Mouse (Mus musculus) left cerebral cortex, adult 11 months (tissue): Measurements from ENCODE around the gene Exoc6b.
"Not testable (repeated sequence)": the region's sequence is repeated elsewhere in the genome, so short reads cannot be mapped to it uniquely, and the experiment has no call there.

Experiments
- DNase-seq: peaks from one replicate; pipeline ENCODE4 v3.0.0; 2022; ENCODE audit warnings: low spot score

Exoc6b gene

GRCm38 (mm10) chr6:84631588-84631987 is 437.7 kb downstream of the Exoc6b start:
- no peak for DNase-seq

GRCm38 (mm10) chr6:84630276-84630675 is 439.0 kb downstream of the Exoc6b start:
- no peak for DNase-seq

DNA sequence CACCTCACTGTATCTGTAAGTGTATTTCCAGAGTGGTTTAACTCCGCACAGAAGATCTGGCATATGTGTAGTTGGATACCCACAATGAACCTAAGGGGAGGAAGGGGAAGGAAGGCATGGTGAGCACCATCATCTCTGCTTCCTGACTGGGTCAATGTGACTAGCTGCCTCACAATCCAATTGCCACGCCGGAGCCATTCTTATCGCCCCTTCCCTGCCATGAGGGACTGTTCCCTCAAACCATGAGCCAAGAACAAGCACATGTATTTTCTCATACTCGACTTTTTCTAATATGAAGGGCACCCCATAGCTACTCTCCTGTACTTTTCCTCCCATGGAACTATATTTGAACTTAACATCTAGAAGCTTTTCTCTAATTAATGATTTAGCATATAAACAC is 440.5 kb downstream of the Exoc6b start:
- no peak for DNase-seq

- DNase-seq, result no peak
Measured at GRCm38 (mm10) chr6:84626398-84626797, 442.9 kb downstream of the Exoc6b start.

DNA sequence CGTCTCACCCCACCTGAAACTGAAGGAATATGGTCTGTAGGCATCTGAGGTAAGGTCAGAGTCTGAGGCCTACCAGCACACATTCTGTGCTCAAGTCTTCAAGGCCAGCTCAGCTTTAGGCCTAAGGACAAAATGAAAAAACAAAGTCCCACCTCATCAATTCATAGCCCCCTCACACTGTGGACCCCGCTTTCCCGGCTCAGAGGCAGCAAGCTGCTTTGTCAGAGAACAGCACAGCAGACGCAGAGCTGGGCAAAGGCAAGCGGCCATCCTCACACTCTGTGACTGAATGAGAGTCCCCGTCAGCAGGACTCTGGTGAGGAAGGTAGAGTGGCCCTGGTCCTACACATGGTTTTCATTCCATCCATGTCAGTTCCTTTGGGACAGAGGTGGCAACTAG is 450.1 kb downstream of the Exoc6b start:
- DNase-seq, result no peak

- DNase-seq, result no peak
Measured at GRCm38 (mm10) chr6:84617051-84617450, 452.3 kb downstream of the Exoc6b start.

DNA sequence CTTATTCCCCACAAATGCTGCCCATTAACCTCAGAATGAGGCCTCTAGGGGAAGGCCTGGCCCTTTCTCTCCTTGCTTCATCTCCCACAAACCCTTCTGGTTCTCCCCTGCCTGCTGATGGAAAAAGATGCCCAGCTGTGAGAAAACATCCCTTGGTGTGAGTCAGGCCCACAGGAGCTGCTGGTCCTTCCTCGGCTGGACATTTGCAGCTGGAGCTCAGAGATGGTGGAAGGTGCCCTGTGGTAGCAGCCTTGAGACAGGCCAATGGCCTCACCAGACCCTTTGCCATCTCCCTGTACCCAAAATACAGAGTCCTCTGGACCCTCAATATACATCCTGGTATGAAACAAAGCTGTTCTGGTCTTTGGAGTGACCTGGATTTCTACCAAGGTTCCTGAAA is 452.7 kb downstream of the Exoc6b start:
- no peak for DNase-seq

DNA sequence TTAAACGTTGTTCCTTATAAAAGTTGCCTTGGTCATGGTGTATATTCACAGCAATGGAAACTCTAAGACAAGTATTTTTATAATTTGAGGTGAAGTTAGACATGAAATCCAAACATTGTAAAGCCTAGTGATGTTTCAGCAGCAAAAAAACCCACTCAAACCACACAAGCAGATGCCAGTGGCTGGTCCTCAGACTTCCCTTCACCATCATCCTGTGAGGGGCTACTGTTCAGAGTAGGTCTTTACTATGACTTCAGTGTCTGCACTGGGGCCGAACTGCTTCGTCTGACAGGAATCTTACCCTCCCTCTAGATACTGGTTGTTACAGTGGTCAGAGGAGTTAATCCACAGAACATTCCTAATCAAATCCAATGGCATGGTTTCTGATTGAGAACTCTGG is 455.8 kb downstream of the Exoc6b start:
- no peak for DNase-seq

DNA sequence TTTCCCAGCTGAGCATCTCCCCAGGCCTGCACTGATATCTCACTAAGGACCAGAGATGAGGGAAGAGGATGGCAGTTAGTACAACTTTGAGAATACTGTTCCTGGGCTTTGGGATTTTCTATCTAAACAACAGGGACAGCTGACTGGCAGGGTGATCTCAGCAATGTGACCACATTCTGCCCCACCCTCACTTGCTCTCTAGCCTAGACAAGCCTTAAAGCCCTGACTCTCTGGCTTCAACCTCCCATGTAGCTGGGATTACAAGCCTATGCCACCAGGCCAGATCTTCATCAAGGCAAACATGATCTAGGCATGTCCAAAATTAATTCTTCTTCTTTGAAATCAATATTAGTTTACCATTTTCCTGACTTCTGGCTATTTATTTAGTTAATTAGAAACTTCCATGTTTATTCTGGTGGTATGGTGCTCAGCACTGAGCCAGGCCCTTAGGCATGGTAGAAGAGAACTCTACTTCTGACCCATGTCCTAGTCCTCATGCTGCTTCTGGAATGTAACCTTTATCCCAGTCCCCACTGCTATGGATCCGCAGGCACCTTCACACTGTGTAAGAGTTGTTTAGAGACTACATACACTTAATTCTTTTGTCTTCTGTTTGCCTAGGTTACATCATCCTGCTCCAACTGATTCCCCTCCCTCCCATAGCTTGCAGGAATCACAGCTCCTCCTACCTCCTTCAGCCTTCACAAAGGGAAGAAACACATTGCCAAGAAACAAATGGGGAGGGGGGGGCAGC is 468.0 kb downstream of the Exoc6b start:
- DNase-seq, result no peak

DNA sequence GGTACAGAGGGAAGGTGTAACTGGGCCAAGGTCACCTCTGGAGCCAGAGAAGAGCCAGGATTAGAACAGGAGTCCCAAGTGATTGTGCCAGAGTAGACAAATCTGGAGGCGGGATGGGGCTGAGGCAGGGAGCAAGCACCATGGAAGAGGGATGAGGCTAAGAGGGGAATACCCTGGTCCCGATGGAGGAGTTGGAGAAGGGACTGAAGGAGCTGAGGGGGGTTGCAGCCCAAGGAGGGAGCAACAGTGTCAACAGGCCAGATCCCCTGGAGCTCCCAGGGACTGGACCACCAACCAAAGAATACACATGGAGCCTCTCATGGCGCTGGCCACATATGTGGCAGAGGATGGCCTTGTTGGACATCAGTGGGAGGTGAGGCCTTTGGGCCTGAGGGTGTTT is 470.0 kb downstream of the Exoc6b start:
- DNase-seq, result not testable (repeated sequence)

GRCm38 (mm10) chr6:84598725-84599124 is 470.6 kb downstream of the Exoc6b start:
- no peak for DNase-seq

DNA sequence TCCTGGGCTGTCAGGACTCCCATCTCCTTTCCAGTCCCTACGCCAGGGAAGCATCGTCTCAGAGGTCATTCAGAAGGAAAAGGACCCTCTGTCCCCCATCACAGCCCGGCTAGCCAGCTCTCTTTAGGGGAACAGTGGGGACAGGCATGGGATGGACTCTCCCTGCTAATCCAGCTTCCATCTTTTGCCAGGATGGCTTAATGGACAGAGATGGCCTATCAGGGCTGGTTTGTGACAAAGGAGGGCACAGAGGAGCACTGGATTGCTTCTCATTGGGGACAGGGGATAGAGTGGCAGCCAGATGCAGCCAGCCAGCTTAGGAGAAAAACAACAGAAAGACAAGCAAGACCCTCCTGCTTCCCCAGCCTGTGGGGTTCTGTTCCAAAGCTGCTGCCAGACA is 474.7 kb downstream of the Exoc6b start:
- DNase-seq, result no peak

DNA sequence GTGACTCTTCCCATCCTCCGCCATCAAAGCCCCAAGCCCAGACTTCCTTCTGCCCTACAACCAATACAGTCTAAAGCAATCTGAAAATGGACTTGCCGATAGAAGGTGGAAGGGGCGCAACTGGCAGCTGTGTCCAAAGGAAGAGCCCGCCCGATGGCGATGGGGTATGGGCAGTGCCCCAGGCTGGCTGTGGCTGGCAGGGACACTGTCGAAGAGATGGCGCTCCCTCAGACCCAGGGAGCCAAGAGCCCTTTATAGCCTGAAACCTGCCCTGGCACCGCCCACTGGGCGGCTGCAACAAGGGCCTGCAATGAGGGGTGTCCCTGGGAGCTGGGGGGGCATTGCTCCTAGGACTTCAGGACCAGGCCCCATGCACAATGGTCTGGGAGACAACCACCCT is 475.6 kb downstream of the Exoc6b start, which contains the start of gene Cyp26b1:
Gene Cyp26b1 (minus strand): TSS at position 216 of the 400 bp plus-strand sequence.
- DNase-seq, result no peak

DNA sequence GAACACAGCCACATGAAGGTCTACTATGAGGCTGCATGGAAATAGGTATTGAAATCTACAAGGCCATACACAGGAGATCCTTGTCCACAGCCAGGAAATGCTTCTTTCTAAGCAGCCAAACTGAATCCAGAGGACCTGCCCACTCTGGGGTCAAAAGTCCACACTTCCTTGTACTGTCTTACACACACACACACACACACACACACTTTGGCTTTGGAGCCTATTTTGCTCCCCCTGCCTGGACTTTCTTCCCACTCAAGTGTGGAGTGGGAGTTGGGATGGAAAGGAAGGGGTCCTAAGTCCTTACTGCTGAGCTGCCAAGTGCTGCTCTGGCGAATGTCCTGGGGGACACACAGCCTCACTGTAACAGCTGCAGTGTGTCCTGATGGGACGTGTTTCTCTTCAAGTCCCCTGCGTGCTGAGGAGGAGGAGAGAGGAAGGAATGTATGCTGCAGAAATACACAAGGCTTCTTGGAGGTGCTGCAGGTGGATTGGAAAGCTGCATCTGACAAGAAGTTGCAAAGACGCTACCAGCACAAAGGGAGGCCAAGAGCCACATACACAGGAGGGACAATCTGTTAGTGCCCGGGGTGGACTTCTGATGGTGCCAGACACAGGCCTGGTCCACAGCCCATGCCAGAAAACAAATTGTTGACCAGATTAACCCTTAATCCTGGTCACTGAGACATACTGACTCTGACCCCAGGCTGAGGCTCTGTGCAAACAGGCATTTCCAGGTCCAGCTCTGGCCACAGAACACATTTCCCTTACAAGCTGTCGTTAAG is 478.2 kb downstream of the Exoc6b start:
- DNase-seq, result no peak

DNA sequence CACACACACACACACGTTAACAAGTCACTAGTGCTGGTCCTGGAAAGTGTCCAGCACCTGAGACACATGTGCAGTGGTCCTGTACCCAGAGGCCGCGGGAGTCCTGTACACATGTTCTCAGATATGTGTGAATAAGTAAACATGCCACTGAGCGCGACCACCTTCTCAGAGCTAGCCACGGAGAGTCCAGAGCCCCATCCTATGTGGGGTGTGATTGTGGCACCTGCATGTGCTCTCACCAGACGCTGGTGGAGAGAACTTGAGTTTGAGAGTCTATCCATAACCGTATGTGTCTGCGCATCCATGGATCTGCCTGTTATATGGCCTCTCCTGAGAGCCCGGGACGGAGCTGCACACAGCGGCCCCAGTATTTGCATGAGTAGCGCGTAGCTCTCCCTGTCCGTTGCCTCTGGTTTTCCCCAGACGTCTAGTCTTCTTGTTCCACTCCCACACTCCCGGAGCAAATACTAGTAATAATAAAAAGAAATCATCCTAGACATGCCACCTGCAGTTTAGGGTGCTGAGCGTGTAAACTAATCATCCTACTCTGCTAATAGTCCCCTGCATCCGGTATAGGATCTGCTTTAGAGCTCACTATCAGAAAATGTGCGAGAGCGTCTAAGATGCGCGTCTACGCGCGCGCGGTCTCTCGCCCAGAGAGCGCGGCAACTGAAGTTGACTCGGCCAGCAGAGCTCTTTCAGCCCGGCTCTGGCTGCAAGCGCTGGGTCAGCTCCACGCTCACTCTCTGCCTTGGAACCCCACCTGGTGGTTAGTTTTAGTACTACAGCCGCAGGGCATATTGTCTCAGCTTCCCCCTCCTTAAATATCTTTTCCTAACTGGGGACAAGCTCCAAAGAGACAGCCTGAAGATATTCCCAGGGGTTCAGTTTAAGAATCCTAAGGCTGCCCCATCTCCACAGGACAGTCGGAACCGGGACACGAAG is 479.3 kb downstream of the Exoc6b start:
- DNase-seq, result peak; percentile 63

DNA sequence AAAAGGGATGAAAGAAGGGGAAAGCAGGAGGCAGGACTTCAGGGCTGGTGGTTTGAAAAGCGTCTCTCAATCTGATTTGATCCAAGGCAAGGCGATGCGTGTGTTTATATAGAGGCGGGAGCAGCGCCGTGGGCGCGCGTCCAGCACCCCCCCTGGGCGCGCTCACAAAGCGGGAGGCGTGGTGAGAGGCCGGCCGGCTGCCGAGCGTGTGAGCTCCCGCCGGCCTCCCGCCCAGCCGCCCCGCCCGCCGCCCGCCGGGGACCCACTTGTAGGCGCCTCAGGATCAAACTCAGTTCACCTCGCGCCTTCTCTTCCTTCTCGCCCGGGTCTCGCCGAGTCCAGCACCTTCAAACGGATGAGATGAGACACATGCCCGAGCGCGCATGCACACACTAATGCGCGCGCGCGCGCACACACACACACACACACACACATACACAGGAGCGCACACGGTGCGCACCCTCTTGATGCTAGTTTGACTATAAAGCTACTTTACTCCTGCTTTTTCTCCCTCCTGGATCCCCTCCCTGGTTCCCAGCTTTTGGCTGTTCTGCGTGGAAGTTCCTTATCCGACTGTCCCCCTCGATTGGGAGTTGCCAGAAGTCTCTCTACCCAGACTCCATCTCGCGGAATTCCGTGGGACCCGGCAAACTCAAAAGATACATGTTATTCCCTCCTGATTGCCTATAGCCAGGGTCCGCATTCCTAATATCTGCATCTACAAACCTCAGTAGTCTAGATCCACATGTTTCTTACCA is 480.2 kb downstream of the Exoc6b start:
- no peak for DNase-seq

DNA sequence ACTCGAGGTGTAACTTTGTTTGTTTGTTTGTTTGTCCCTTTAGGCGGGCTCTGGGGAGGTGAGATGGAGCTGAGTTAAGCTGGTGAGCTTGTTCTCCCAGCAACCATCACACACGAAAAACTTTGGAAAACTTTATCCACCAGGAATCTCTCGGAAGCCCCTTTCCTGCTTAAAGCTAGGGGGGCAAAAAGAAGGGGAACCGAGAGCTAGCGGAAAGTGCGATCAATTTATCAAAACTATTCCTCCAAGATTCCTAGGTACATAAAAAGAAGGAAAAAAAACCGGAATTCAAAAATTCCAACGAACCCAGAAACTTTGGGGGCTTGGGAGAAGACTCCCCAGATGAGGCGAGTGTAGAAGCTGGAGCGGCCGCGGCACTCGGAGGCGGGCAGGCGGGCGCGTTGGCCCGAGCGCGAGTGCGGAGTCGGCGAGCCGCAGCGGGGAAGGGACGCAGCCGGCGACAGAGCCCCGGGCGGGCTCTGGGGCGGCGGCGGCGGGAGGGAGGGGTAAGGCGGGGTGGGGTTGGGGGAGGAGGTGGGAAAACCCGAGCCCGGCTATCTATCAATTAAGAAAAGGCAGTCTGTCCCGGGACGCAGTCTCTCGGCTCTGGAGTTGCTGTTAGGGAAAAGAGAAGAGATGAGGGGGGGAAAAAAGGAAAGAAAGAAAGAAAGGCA is 481.0 kb downstream of the Exoc6b start:
- DNase-seq, result no peak

DNA sequence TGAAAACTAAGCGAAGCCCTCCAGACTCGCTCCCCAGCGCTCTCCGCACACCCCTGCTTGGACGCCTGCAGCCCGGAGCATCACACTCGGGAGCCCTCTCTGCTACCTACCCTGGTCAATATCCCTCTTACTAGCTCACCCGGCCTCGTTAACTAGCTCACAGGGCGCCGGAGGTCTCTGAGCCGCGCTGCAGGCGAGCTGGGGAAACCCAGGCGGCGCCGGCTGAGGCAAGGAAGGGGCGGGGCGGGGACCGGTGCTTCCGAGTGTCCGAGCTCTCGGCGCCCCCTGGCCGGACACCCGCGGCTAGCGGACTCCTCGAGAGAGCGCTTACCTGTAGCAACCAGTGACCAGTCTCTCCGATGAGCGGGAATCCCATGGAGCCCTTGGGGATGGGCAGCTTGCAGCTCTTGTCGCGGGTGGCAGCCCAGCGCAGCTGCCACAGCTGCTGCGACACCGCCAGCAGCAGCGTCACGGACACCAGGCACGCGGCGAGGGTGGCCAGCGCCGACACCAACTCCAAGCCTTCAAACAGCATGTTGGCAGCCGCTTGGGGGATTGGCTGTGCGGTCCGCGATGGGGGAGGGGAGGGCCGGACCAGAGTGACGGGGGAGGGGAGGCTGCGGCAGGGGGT is 481.7 kb downstream of the Exoc6b start:
- DNase-seq, result no peak

- no peak for DNase-seq
Measured at GRCm38 (mm10) chr6:84586551-84587200, 482.6 kb downstream of the Exoc6b start.
